Mouse (Mus musculus) midbrain, embryonic 12.5 days (tissue): ENCODE results near the gene Tdgf1. TPM values are rescaled to one million over a fixed set of nuclear protein-coding genes. Genes with fewer than 3 reads are reported as not detected.

Experiments
- ATAC-seq: fragments of 200-750 bp; cut with Nextera tagmentation; 2 replicates; pipeline ENCODE4 v1.8.0; 2017; ENCODE audit warnings: low read depth, moderate TSS enrichment, moderate library complexity; ENCODE audit not compliant: low FRiP score
- H3K27ac ChIP-seq: fragments of 300-500 bp; sonication (generic); replicated peaks from 2 replicates; pipeline ENCODE4 v1.5.1; 2016; ENCODE audit warnings: mild to moderate bottlenecking
- H3K27me3 ChIP-seq: fragments of 300-500 bp; sonication (generic); 2 replicates; pipeline ENCODE4 v1.6.1; 2016; ENCODE audit warnings: mild to moderate bottlenecking
- H3K36me3 ChIP-seq: fragments of 300-500 bp; sonication (generic); 2 replicates; pipeline ENCODE4 v1.6.1; 2016
- H3K4me1 ChIP-seq: fragments of 300-500 bp; sonication (generic); 2 replicates; pipeline ENCODE4 v1.6.1; 2016
- H3K4me2 ChIP-seq: fragments of 300-500 bp; sonication (generic); replicated peaks from 2 replicates; pipeline ENCODE4 v1.6.1; 2016; ENCODE audit warnings: mild to moderate bottlenecking, moderate library complexity
- H3K4me3 ChIP-seq: fragments of 300-500 bp; sonication (generic); 2 replicates; pipeline ENCODE4 v1.5.1; 2016; ENCODE audit warnings: mild to moderate bottlenecking
- H3K9ac ChIP-seq: fragments of 300-500 bp; sonication (generic); replicated peaks from 2 replicates; pipeline ENCODE4 v1.6.1; 2016; ENCODE audit warnings: mild to moderate bottlenecking, moderate library complexity
- H3K9me3 ChIP-seq: fragments of 300-500 bp; sonication (generic); 2 replicates; pipeline ENCODE4 v1.6.1; 2016; ENCODE audit warnings: mild to moderate bottlenecking
- whole genome bisulfite sequencing: fragments of 180-500 bp; shearing (Covaris S2); methylation state at CpG from one replicate; pipeline ENCODE4 v1.1.7; 2016; 5-methylcytosine and 5-hydroxymethylcytosine counted together
- polyA plus RNA-seq: library from polyadenylated mRNA; unstranded; fragments of >200 nt; fragmentation: Nextera tagmentation; extraction: Ambion mirVana; gene quantifications from 2 replicates; pipeline ENCODE4 v1.2.1, GENCODE M21; 2016

Gene Tdgf1
- polyA plus RNA-seq, 1 experiment from 2014 or later, result not detected

GRCm38 (mm10) chr9:110902271-110902670 lies 43.7 kb downstream of the Tdgf1 start:
- Histone ChIP-seq H3K4me3 (no peak overlapping the region), H3K4me2 (no peak overlapping the region), H3K36me3 (no peaks in the 10 kb centered on the region), H3K4me1 (no peaks in the 10 kb centered on the region), H3K27me3 (peaks cover 4% of the 10 kb centered on the region), H3K27ac (no peak overlapping the region), H3K9me3 (no peaks in the 10 kb centered on the region), H3K9ac (no peak overlapping the region)
- ATAC-seq, result no peak
- WGBS, result 88% methylated on average over 4 of the region's 4 CpGs

GRCm38 (mm10) chr9:110901204-110901603 lies 44.8 kb downstream of the Tdgf1 start:
- no peak for ATAC-seq
- WGBS, result 95% methylated on average over 6 of the region's 6 CpGs

GRCm38 (mm10) chr9:110899451-110900008 lies 46.4 kb downstream of the Tdgf1 start:
- H3K27me3 ChIP-seq, result peaks cover 13% of the 10 kb centered on the region
- no peaks in the 10 kb centered on the region for H3K4me1 ChIP-seq
- H3K9ac ChIP-seq, result no peak overlapping the region
- no peak for ATAC-seq
- H3K4me3 ChIP-seq, result no peak overlapping the region
- 66% methylated on average over 10 of the region's 10 CpGs for WGBS
- no peak overlapping the region for H3K4me2 ChIP-seq
- no peaks in the 10 kb centered on the region for H3K9me3 ChIP-seq
- H3K27ac ChIP-seq, result no peak overlapping the region
- no peaks in the 10 kb centered on the region for H3K36me3 ChIP-seq

More at GRCm38 (mm10) chr9:110901204-110901603, 44.8 kb downstream of the Tdgf1 start:
- H3K36me3 ChIP-seq, result no peaks in the 10 kb centered on the region
- peaks cover 4% of the 10 kb centered on the region for H3K27me3 ChIP-seq
- H3K9ac ChIP-seq, result no peak overlapping the region
- H3K4me1 ChIP-seq, result no peaks in the 10 kb centered on the region
- no peaks in the 10 kb centered on the region for H3K9me3 ChIP-seq
- no peak overlapping the region for H3K27ac ChIP-seq
- no peak overlapping the region for H3K4me2 ChIP-seq
- no peak overlapping the region for H3K4me3 ChIP-seq

GRCm38 (mm10) chr9:110896595-110896994 lies 49.4 kb downstream of the Tdgf1 start:
- H3K4me2 ChIP-seq, result peak overlapping the region; percentile 25
- no peaks in the 10 kb centered on the region for H3K9me3 ChIP-seq
- H3K27me3 ChIP-seq, result peaks cover 13% of the 10 kb centered on the region
- no peak overlapping the region for H3K4me3 ChIP-seq
- H3K27ac ChIP-seq, result no peak overlapping the region
- H3K4me1 ChIP-seq, result no peaks in the 10 kb centered on the region
- WGBS, result 10% methylated on average over 6 of the region's 6 CpGs
- no peaks in the 10 kb centered on the region for H3K36me3 ChIP-seq
- peak; percentile 35; the same call in 1 of the 2 replicates for ATAC-seq
- H3K9ac ChIP-seq, result no peak overlapping the region

GRCm38 (mm10) chr9:110895994-110896393 lies 50.0 kb downstream of the Tdgf1 start:
- Histone ChIP-seq H3K27ac (no peak overlapping the region), H3K27me3 (peaks cover 15% of the 10 kb centered on the region), H3K9ac (no peak overlapping the region), H3K4me1 (no peaks in the 10 kb centered on the region), H3K36me3 (no peaks in the 10 kb centered on the region), H3K4me2 (peak overlapping the region; percentile 25), H3K4me3 (no peak overlapping the region), H3K9me3 (no peaks in the 10 kb centered on the region)
- 21% methylated on average over 7 of the region's 7 CpGs for WGBS
- ATAC-seq, result peak; percentile 28; the same call in 1 of the 2 replicates

- ATAC-seq, result no peak
- H3K4me3 ChIP-seq, result no peak overlapping the region
- H3K9ac ChIP-seq, result no peak overlapping the region
- H3K27me3 ChIP-seq, result peaks cover 18% of the 10 kb centered on the region
- no peaks in the 10 kb centered on the region for H3K9me3 ChIP-seq
- H3K27ac ChIP-seq, result no peak overlapping the region
- H3K4me2 ChIP-seq, result no peak overlapping the region
- WGBS, result 61% methylated on average over 5 of the region's 5 CpGs
- no peaks in the 10 kb centered on the region for H3K4me1 ChIP-seq
- no peaks in the 10 kb centered on the region for H3K36me3 ChIP-seq
These were observed 50.5 kb downstream of the Tdgf1 start for GRCm38 (mm10) chr9:110895507-110895906.

GRCm38 (mm10) chr9:110893429-110893828 lies 52.5 kb downstream of the Tdgf1 start:
- Histone ChIP-seq H3K9me3 (no peaks in the 10 kb centered on the region), H3K4me3 (no peak overlapping the region), H3K27me3 (peaks cover 18% of the 10 kb centered on the region), H3K4me1 (0 out of 2 replicates have a peak, but pooled peaks cover 5% of the 10 kb centered on the region), H3K9ac (no peak overlapping the region), H3K4me2 (no peak overlapping the region), H3K27ac (no peak overlapping the region), H3K36me3 (no peaks in the 10 kb centered on the region)
- ATAC-seq, result no peak
- 63% methylated on average over 10 of the region's 10 CpGs for WGBS

- ATAC-seq, result no peak
- 0 out of 2 replicates have a peak, but pooled peaks cover 5% of the 10 kb centered on the region for H3K4me1 ChIP-seq
- no peak overlapping the region for H3K9ac ChIP-seq
- H3K27me3 ChIP-seq, result peaks cover 14% of the 10 kb centered on the region
- H3K9me3 ChIP-seq, result no peaks in the 10 kb centered on the region
- no peak overlapping the region for H3K4me2 ChIP-seq
- no peaks in the 10 kb centered on the region for H3K36me3 ChIP-seq
- 83% methylated on average over 3 of the region's 3 CpGs for WGBS
- no peak overlapping the region for H3K27ac ChIP-seq
- H3K4me3 ChIP-seq, result no peak overlapping the region
These were observed 53.4 kb downstream of the Tdgf1 start for GRCm38 (mm10) chr9:110892552-110892951.

- H3K4me1 ChIP-seq, result 0 out of 2 replicates have a peak, but pooled peaks cover 5% of the 10 kb centered on the region
These were observed 54.7 kb downstream of the Tdgf1 start for GRCm38 (mm10) chr9:110891077-110891828.

GRCm38 (mm10) chr9:110890026-110890783 lies 55.8 kb downstream of the Tdgf1 start:
- peaks cover 6% of the 10 kb centered on the region for H3K27me3 ChIP-seq
- H3K27ac ChIP-seq, result no peak overlapping the region
- 0 out of 2 replicates have a peak, but pooled peaks cover 5% of the 10 kb centered on the region for H3K4me1 ChIP-seq
- H3K36me3 ChIP-seq, result no peaks in the 10 kb centered on the region
- H3K4me2 ChIP-seq, result no peak overlapping the region
- ATAC-seq, result no peak
- no peak overlapping the region for H3K9ac ChIP-seq
- H3K9me3 ChIP-seq, result no peaks in the 10 kb centered on the region
- 17% methylated on average over 21 of the region's 21 CpGs for WGBS
- no peak overlapping the region for H3K4me3 ChIP-seq

More at GRCm38 (mm10) chr9:110891077-110891828, 54.7 kb downstream of the Tdgf1 start:
- H3K27me3 ChIP-seq, result peaks cover 14% of the 10 kb centered on the region
- H3K36me3 ChIP-seq, result no peaks in the 10 kb centered on the region
- no peak overlapping the region for H3K9ac ChIP-seq
- no peak overlapping the region for H3K27ac ChIP-seq
- 80% methylated on average over 12 of the region's 12 CpGs for WGBS
- no peaks in the 10 kb centered on the region for H3K9me3 ChIP-seq
- no peak overlapping the region for H3K4me3 ChIP-seq
- H3K4me2 ChIP-seq, result no peak overlapping the region
- no peak for ATAC-seq
